Mouse (Mus musculus) heart, adult 8-10 months (tissue): ENCODE data around the gene Eif5. TPM values are rescaled to one million over a fixed set of nuclear protein-coding genes. Genes with fewer than 3 reads are reported as not detected.

Source experiments
- DNase-seq: peaks from one replicate; pipeline ENCODE4 v3.0.0; 2022; ENCODE audit warnings: low spot score
- total RNA-seq, 4 experiments: library from RNA; stranded (reverse); gene quantifications; 2 replicates each; pipeline ENCODE4 v1.2.4; 2022

Gene Eif5
- total RNA-seq, 4 experiments from 2014 or later, result 155 to 196 (median 171) TPM

DNA sequence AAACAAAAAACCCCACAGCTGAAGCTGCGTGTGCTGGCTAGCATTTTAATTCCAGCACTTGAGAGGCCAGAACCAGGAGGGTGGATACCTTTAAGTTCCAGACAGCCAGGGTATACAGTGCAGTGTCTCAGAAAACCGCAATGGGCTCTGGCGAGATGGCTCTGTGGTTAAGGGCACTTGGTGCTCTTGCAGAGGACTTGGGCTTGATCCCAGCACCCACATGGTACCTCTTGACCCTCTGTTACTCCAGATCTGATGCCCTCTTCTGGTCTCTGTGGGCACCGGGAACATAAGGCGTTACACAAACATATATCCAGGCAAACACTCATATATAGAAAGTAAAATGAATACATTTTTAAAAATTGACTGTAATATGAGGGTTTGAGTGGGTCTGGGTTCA lies 27.5 kb downstream of the Eif5 start:
- no peak for DNase-seq

DNA sequence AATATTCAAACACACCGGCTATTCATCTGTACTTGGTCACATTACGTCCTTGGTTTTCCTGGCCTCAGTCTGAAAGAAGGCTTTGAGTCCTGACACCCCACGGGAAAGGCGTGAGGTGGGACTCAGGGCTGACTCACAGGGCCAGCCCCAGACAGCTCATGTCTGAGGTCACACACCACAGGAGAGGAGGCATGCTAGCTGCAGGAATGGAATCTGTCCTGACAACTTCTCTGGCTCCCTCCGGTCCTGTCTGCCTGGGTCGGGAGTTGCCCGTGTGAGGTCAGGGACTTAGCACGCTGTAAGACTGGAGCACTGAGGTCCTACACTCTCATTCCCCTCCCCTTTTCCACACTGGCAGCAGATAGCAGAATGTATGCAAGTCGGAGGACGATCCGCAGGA lies 31.0 kb downstream of the Eif5 start:
- DNase-seq, result no peak

GRCm38 (mm10) chr12:111572406-111572805 lies 34.6 kb downstream of the Eif5 start:
- no peak for DNase-seq

- DNase-seq, result no peak
Measured at GRCm38 (mm10) chr12:111573315-111573714, 35.5 kb downstream of the Eif5 start.

DNA sequence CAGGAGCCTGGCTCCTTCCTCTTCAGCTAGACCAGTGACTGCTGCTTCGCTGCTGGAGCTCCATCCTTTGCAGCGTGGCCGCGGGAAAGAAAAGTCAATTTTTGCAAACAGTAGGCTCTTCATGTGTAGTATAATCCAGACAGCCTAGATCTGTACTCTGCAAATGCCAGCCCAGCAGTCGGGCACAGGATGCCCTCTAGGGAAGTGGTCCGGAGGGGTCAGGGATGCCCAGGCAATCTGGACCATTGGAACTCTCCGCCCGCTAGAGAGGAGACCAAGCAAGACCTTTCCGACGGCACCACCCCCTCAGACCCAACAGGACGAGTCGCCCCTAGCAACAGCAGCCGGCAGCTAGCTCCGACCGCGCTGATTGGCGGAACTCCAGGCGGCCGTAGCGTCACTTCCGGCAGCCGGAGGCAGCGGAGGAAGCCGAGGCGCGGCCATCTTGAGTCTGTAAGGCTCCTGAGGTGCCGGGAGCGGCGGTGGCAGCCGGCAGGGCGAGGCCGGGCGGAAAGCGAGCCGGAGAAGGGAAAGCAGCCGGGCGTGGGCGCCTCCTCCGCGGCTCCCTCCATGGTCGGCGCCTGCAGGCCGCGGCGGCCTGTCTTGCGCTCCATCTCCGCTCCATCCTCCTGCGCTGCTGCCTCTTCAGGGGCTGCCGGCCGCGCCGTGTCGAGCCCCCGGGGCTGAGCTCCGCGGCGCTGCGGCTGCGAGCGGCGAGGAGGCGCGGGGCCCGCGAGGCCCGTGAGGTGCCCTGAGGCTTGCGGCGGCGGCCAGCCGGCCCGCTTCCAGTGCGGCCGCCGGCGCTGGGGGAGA lies 36.5 kb downstream of the Eif5 start, which contains the start of gene Mark3:
Gene Mark3, plus strand, starts transcription at position 450 of the 813 bp plus-strand sequence.
- peak; percentile 94 for DNase-seq

DNA sequence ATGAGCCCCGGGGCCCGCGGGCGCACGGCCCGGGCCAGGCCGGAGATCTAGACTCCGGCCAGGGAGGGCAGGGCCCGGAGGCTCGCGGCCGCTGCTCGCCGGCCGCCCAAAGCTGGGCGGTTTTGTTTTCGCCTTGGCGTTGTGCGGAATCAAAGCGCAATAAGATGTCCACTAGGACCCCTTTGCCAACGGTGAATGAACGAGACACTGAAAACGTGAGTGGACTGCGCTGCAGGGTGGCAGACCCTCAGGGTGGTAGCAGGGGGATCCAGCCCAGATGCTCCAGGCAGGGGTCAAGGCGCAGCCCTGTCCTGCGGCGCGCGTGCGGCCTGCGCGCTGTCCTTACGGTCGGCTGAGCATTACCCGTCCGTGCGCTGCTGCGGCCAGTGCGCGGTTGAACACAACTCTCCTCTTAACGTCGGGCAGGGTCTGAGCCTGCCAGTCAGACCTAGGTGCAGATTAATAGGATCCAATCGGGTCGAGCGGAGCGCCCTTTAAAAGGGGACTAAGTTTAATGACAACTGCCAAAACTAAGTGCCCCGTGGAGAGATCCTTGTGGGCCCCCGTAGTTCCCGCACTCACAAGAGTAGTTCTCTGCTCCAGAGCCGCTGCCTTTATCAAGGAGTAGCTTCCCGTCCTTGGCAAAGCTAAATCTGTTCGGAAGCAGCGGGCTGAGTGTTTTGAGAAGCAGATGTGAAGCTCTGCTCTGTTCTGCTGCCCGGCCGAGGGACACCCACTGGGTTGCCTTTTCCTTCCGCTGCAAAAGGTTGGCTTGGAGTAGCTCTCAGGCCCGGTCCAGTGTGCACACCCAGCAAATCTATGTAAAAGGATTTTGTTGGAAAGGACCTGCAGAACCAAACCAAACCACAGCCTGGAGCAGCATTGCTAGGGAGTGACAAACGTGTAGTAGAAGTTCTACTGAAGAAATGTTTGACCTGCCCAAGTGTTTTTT lies 37.3 kb downstream of the Eif5 start:
- DNase-seq, result peak; percentile 25

- no peak for DNase-seq
Measured at GRCm38 (mm10) chr12:111583058-111583457, 45.2 kb downstream of the Eif5 start.

DNA sequence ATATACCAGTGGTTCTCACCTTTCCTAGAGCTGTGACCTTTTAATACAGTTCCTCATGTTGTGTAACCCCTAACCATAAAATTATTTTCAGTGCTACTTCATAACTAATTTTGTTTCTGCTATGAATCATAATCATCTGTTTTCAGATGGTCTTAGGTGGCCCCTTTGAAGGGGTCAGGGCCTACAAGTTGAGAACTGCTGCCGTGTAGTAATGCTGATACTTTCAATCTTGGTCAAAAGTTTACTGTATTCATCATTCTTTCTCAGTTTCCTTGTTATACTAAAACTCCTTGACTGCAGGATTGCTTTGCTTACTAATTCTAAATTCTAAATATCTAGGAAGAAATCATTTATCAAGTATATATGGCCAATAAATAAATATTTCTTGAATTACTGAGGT lies 46.6 kb downstream of the Eif5 start:
- DNase-seq, result no peak

GRCm38 (mm10) chr12:111587252-111587651 lies 49.4 kb downstream of the Eif5 start:
- no peak for DNase-seq

GRCm38 (mm10) chr12:111592407-111593021 lies 54.7 kb downstream of the Eif5 start:
- DNase-seq, result peak; percentile 41

DNA sequence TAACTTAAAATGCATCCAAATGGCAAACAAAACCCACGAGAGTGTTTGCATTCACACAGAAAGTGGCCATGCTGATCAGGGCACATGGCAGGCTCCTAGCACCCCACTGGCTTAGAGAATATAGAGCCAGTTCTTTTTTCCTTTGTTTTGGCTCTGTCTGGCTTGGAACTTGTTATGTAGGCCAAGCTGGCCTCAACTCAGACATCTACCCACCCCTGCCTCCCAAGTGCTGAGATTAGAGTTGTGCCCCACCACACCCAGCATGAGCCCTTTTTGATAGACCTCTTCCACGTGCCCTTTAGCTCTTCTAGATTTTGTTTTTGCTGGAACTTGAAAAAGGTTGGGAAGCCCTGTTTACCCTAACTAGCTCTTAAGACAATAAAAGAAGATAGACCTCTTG lies 56.0 kb downstream of the Eif5 start:
- DNase-seq, result no peak

Other genes with a start within 250 kb of the Eif5 start
- 10 to 100 TPM; 45.5 to 59.7 (median 53.9) TPM for gene Cdc42bpb, start 160.3 kb upstream of the Eif5 start, total RNA-seq
- not detected for gene Lbhd2, start 131.2 kb upstream of the Eif5 start, total RNA-seq
- 1 to 10 TPM; 2.1 to 3.6 (median 3.0) TPM for gene Exoc3l4, start 121.0 kb upstream of the Eif5 start, total RNA-seq
- gene Tnfaip2, start 95.5 kb upstream of the Eif5 start, total RNA-seq, result 10 to 100 TPM; 25.2 to 49.3 (median 41.6) TPM
- under 1 TPM in 2 of 4 experiments, not detected in 2; 0.22 to 0.35 TPM for gene Gm266, start 52.2 kb upstream of the Eif5 start, total RNA-seq
- gene Mark3, start 36.5 kb downstream of the Eif5 start, total RNA-seq, result 10 to 100 TPM; 46.0 to 50.4 (median 47.1) TPM
- gene Ckb, start 134.3 kb downstream of the Eif5 start, total RNA-seq, result 10 to 100 TPM; 57.4 to 70.8 (median 63.8) TPM
- gene Trmt61a, start 140.1 kb downstream of the Eif5 start, total RNA-seq, result 1 to 10 TPM; 4.0 to 5.9 (median 4.9) TPM
- 10 to 100 TPM; 18.9 to 20.1 (median 19.6) TPM for gene Bag5, start 175.2 kb downstream of the Eif5 start, total RNA-seq
- 10 to 100 TPM; 33.7 to 37.7 (median 35.0) TPM for gene Apopt1, start 175.2 kb downstream of the Eif5 start, total RNA-seq
- 10 to 100 TPM; 73.6 to 90.4 (median 83.5) TPM for gene Klc1, start 220.8 kb downstream of the Eif5 start, total RNA-seq